Mouse (Mus musculus) MEL (cell line): ENCODE measurements at regions not wholly inside any gene's neighbourhood (a gene's known extent, or its start where the extent isn't known, plus 50 kb on each side); places are given as distances from the start of the nearest gene placed in this dataset.

Source experiments
- DNase-seq: peaks from one replicate; pipeline ENCODE4 v3.0.0; 2011; ENCODE audit warnings: low read depth, low spot score
- H3K27ac ChIP-seq: 2 replicates; pipeline ENCODE4 v1.5.1; 2012; ENCODE audit warnings: low read depth, mild to moderate bottlenecking, control low read depth, low read length, moderate library complexity; ENCODE audit not compliant: control insufficient read depth
- H3K27me3 ChIP-seq, 2 experiments: fragments of 150-350 bp in 1 of 2; sonication (generic) in 1 of 2; 2 replicates each; pipeline ENCODE4 v1.6.1; 2012; ENCODE audit warnings: low read length in 2 of 2, mild to moderate bottlenecking in 2 of 2, improper control_type of control experiment in 1 of 2, moderate library complexity in 1 of 2; ENCODE audit not compliant: insufficient read depth in 2 of 2, control insufficient read depth in 1 of 2
- H3K36me3 ChIP-seq, 2 experiments: 2 replicates each; pipeline ENCODE4 v1.6.1; 2012 to 2014; ENCODE audit warnings: low read length in 2 of 2, improper control_type of control experiment in 1 of 2, inconsistent platforms in 1 of 2, mild to moderate bottlenecking in 1 of 2; ENCODE audit not compliant: insufficient read depth in 2 of 2, control insufficient read depth in 1 of 2
- H3K4me1 ChIP-seq, 2 experiments: fragments of 150-350 bp in 1 of 2; sonication (generic) in 1 of 2; 2 replicates each; pipeline ENCODE4 v1.6.1; 2012; ENCODE audit warnings: low read length in 2 of 2, improper control_type of control experiment in 1 of 2, mild to moderate bottlenecking in 1 of 2; ENCODE audit not compliant: insufficient read depth in 2 of 2, control insufficient read depth in 1 of 2
- H3K4me3 ChIP-seq, 2 experiments: fragments of 150-350 bp in 1 of 2; sonication (generic) in 1 of 2; 2 replicates each; pipeline ENCODE4 v1.5.1; 2012; ENCODE audit warnings: low read depth in 2 of 2, low read length in 2 of 2, mild to moderate bottlenecking in 2 of 2, moderate library complexity in 2 of 2, control low read depth in 1 of 2, improper control_type of control experiment in 1 of 2; ENCODE audit not compliant: control insufficient read depth in 1 of 2, insufficient read depth in 1 of 2
- H3K79me2 ChIP-seq: 2 replicates; pipeline ENCODE4 v1.6.1; 2012; ENCODE audit warnings: mild to moderate bottlenecking, low read length, moderate library complexity; ENCODE audit not compliant: control insufficient read depth, poor library complexity, insufficient read depth
- H3K9ac ChIP-seq: 2 replicates; pipeline ENCODE4 v1.6.1; 2012; ENCODE audit warnings: low read depth, mild to moderate bottlenecking, control low read depth, low read length, moderate library complexity; ENCODE audit not compliant: control insufficient read depth, poor library complexity, severe bottlenecking
- H3K9me3 ChIP-seq: fragments of 150-350 bp; sonication (generic); replicated peaks from 2 replicates; pipeline ENCODE4 v1.6.1; 2012; ENCODE audit warnings: mild to moderate bottlenecking, low read length, improper control_type of control experiment, moderate library complexity; ENCODE audit not compliant: insufficient read depth
- CHD1 ChIP-seq: IDR thresholded peaks from 2 replicates; pipeline ENCODE4 v1.6.1; 2012; ENCODE audit warnings: low read depth, mild to moderate bottlenecking, inconsistent platforms, low read length, improper control_type of control experiment
- CHD2 ChIP-seq: IDR thresholded peaks from 2 replicates; pipeline ENCODE4 v1.6.1; 2011; ENCODE audit warnings: low read length, improper control_type of control experiment
- ELF1 ChIP-seq: IDR thresholded peaks from 2 replicates; pipeline ENCODE4 v1.6.1; 2014; ENCODE audit warnings: low read depth, mild to moderate bottlenecking, inconsistent platforms, low read length, improper control_type of control experiment, moderate library complexity
- EP300 ChIP-seq, 2 experiments: IDR thresholded peaks; 2 replicates each; pipeline ENCODE4 v1.6.1; 2011; ENCODE audit warnings: improper control_type of control experiment in 2 of 2, low read length in 2 of 2, low read depth in 1 of 2, mild to moderate bottlenecking in 1 of 2
- ETS1 ChIP-seq: IDR thresholded peaks from 2 replicates; pipeline ENCODE4 v1.6.1; 2012; ENCODE audit warnings: low read depth, mild to moderate bottlenecking, inconsistent platforms, low read length, improper control_type of control experiment, moderate library complexity
- GABPA ChIP-seq: IDR thresholded peaks from 2 replicates; pipeline ENCODE4 v1.6.1; 2012; ENCODE audit warnings: low read depth, mild to moderate bottlenecking, inconsistent platforms, low read length, improper control_type of control experiment, moderate library complexity
- GATA1 ChIP-seq: IDR thresholded peaks from 2 replicates; pipeline ENCODE4 v1.6.1; 2011; ENCODE audit warnings: low read depth, low read length, improper control_type of control experiment
- HCFC1 ChIP-seq: IDR thresholded peaks from 2 replicates; pipeline ENCODE4 v1.6.1; 2012; ENCODE audit warnings: low read depth, mild to moderate bottlenecking, inconsistent platforms, low read length, improper control_type of control experiment, moderate library complexity
- JUND ChIP-seq: IDR thresholded peaks from 2 replicates; pipeline ENCODE4 v1.6.1; 2011; ENCODE audit warnings: low read depth, mild to moderate bottlenecking, improper control_type of control experiment, low read length
- KAT2A ChIP-seq: conservative IDR thresholded peaks from 2 replicates; pipeline ENCODE4 v1.6.1; 2012; ENCODE audit warnings: low read depth, low read length, improper control_type of control experiment, inconsistent platforms
- MEF2A ChIP-seq: IDR thresholded peaks from 2 replicates; pipeline ENCODE4 v1.6.1; 2014; ENCODE audit warnings: low read depth, mild to moderate bottlenecking, inconsistent platforms, low read length, improper control_type of control experiment; ENCODE audit not compliant: poor library complexity, insufficient replicate concordance, severe bottlenecking; ENCODE audit errors: extremely low read depth
- MYB ChIP-seq: IDR thresholded peaks from 2 replicates; pipeline ENCODE4 v1.6.1; 2011; ENCODE audit warnings: mild to moderate bottlenecking, low read depth, low read length, improper control_type of control experiment
- NELFE ChIP-seq: IDR thresholded peaks from 2 replicates; pipeline ENCODE4 v1.6.1; 2011; ENCODE audit warnings: low read depth, low read length, improper control_type of control experiment
- NRF1 ChIP-seq: IDR thresholded peaks from 2 replicates; pipeline ENCODE4 v1.6.1; 2014; ENCODE audit warnings: low read depth, mild to moderate bottlenecking, inconsistent platforms, low read length, improper control_type of control experiment, moderate library complexity; ENCODE audit not compliant: poor library complexity, insufficient read depth, severe bottlenecking
- POLR2AphosphoS5 ChIP-seq: IDR thresholded peaks from 2 replicates; pipeline ENCODE4 v1.6.1; 2012; ENCODE audit warnings: low read depth, borderline replicate concordance, mild to moderate bottlenecking, inconsistent platforms, low read length, moderate library complexity, mixed read lengths
- RAD21 ChIP-seq: IDR thresholded peaks from 2 replicates; pipeline ENCODE4 v1.6.1; 2011; ENCODE audit warnings: mild to moderate bottlenecking, low read depth, low read length, improper control_type of control experiment
- RCOR1 ChIP-seq: IDR thresholded peaks from 2 replicates; pipeline ENCODE4 v1.6.1; 2012; ENCODE audit warnings: low read depth, mild to moderate bottlenecking, inconsistent platforms, low read length, improper control_type of control experiment
- SMC3 ChIP-seq: IDR thresholded peaks from 2 replicates; pipeline ENCODE4 v1.6.1; 2011; ENCODE audit warnings: low read depth, low read length, improper control_type of control experiment
- TAL1 ChIP-seq: IDR thresholded peaks from 2 replicates; pipeline ENCODE4 v1.6.1; 2012; ENCODE audit warnings: mild to moderate bottlenecking, inconsistent platforms, low read length, moderate library complexity, mixed read lengths
- TCF12 ChIP-seq: IDR thresholded peaks from 2 replicates; pipeline ENCODE4 v1.6.1; 2014; ENCODE audit warnings: low read depth, mild to moderate bottlenecking, inconsistent platforms, low read length, improper control_type of control experiment, moderate library complexity
- UBTF ChIP-seq: IDR thresholded peaks from 2 replicates; pipeline ENCODE4 v1.6.1; 2012; ENCODE audit warnings: low read depth, mild to moderate bottlenecking, inconsistent platforms, low read length, improper control_type of control experiment, moderate library complexity, borderline replicate concordance; ENCODE audit not compliant: insufficient read depth
- USF1 ChIP-seq: IDR thresholded peaks from 2 replicates; pipeline ENCODE4 v1.6.1; 2014; ENCODE audit warnings: low read depth, mild to moderate bottlenecking, inconsistent platforms, low read length, improper control_type of control experiment, moderate library complexity
- USF2 ChIP-seq, 2 experiments: IDR thresholded peaks; 2 replicates each; pipeline ENCODE4 v1.6.1; 2011 to 2012; ENCODE audit warnings: improper control_type of control experiment in 2 of 2, low read length in 2 of 2, borderline replicate concordance in 1 of 2, inconsistent platforms in 1 of 2, low read depth in 1 of 2, mild to moderate bottlenecking in 1 of 2; ENCODE audit not compliant: insufficient read depth in 1 of 2
- ZC3H11A ChIP-seq: IDR thresholded peaks from 2 replicates; pipeline ENCODE4 v1.6.1; 2012; ENCODE audit warnings: low read depth, mild to moderate bottlenecking, inconsistent platforms, low read length, improper control_type of control experiment
- ZKSCAN1 ChIP-seq: IDR thresholded peaks from 2 replicates; pipeline ENCODE4 v1.6.1; 2012; ENCODE audit warnings: low read depth, mild to moderate bottlenecking, inconsistent platforms, low read length, improper control_type of control experiment, moderate library complexity
- ZNF384 ChIP-seq: IDR thresholded peaks from 2 replicates; pipeline ENCODE4 v1.6.1; 2012; ENCODE audit warnings: low read depth, mild to moderate bottlenecking, inconsistent platforms, low read length, improper control_type of control experiment

DNA sequence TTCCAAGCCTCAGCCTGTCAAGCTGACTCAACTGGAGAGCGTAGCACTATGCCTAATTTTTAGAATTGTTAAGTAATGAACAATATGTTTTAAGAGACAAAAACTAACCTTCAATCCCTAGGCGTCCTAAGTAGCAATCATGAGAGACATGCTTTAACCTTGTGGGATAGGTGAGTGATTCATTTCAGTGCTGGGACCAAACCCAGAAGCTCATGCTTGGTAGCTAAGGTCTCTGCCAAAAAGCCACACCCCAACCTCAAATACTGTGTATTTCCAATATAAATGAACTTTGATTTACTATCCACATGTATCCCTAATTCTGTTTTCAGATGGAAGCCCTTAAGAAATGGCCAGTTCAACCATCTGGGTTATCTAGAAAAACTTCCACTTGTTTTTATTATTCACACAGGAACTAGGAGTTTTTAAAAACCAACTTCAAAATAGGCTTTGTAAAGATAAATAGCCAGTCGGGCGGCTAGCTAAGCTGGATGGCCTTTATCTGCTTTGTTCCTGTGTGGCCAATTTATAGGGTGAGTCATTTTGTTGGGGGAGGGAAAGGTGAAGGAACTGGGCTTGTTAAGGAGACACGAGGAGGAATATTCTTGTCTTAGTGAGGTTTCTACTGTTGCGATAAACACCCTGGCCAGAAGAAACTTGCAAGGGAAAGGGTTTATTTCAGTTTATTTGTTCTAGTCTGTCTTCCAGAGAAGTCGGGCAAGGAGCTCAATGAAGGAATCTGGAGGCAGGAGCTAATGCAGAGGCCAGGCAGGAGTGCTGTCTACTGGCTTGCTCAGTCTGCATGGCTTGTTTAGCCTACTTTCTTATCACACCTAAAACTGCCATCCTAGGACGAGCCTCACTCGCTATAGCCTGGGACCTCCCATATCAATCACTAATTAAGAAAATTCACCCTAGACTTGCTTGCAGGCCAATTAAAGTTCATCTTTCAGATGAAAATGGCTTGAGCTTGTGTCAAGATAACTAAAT is 114.8 kb upstream of the Immp2l start:
- DNase-seq: peak; percentile 29
- no peaks in the 10 kb centered on the region for H3K79me2 ChIP-seq
- H3K4me3 ChIP-seq: no peak overlapping the region
- no peak overlapping the region for H3K9ac ChIP-seq
- no peaks in the 10 kb centered on the region; a peak in 1 of 4 replicates for H3K36me3 ChIP-seq
- H3K4me1 ChIP-seq: peaks cover 0 to 5% of the 10 kb centered on the region in 2 experiments; a peak in 1 of 4 replicates
- H3K27ac ChIP-seq: no peak overlapping the region
- no peaks in the 10 kb centered on the region for H3K9me3 ChIP-seq
- no peak for TF ChIP-seq USF2 (IDR thresholded peaks at IDR 0.05; ENCODE audit: borderline replicate concordance in 1 of 2, insufficient read depth in 1 of 2, low read depth in 1 of 2, low read length in 2 of 2)
- no peak for TF ChIP-seq KAT2A
- TF ChIP-seq TCF12: no peak
- no peak for TF ChIP-seq RAD21
- TF ChIP-seq ETS1: no peak
- no peak for TF ChIP-seq RCOR1
- 0 out of 2 replicates have a peak, but pooled peaks have one; percentile 24 for TF ChIP-seq GATA1
- TF ChIP-seq ZC3H11A: no peak
- no peak for TF ChIP-seq HCFC1
- no peak for TF ChIP-seq NELFE
- no peak for TF ChIP-seq MYB
- 0 out of 4 replicates have a peak, but pooled peaks of 1 of the 2 experiments have one; percentile 9 for TF ChIP-seq EP300 (IDR thresholded peaks at IDR 0.05; ENCODE audit: low read depth in 1 of 2, low read length in 2 of 2)
- no peak for TF ChIP-seq ELF1
- TF ChIP-seq MEF2A: no peak
- TF ChIP-seq, all 39 proteins: peak for 2
- no peaks in the 10 kb centered on the region; a peak in 1 of 4 replicates for H3K27me3 ChIP-seq

DNA sequence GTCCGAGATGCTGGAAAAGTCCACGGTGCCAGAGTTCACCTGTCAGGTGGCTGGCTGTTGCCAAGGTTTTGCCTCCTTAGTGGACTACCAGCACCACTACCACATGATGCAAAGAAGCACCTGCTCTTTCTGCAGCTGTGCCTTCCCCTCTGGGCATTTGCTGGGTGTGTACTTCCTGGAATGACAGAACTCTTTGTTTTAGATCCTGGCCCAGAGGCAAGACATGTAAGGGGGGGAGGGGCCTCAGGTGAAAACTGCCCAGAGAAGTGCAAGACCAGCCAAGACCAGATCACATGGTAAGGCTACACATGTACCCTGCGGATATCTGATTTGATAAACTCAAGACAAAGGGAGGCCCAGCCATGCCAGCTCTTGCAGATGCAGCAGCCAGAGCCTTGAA is 106.4 kb upstream of the Immp2l start:
- TF ChIP-seq EP300 (IDR thresholded peaks at IDR 0.05; ENCODE audit: low read depth in 1 of 2, low read length in 2 of 2) (no peak), UBTF (no peak), POLR2AphosphoS5 (no peak), SMC3 (no peak), HCFC1 (no peak), JUND (no peak), MEF2A (no peak), NRF1 (no peak), ELF1 (no peak), NELFE (no peak), CHD2 (no peak), TAL1 (no peak), ZC3H11A (no peak), ZKSCAN1 (no peak), USF1 (no peak), GABPA (no peak), CHD1 (no peak), ZNF384 (no peak)
- Histone ChIP-seq H3K9me3 (no peaks in the 10 kb centered on the region), H3K79me2 (no peaks in the 10 kb centered on the region), H3K9ac (no peak overlapping the region), H3K27ac (no peak overlapping the region), H3K36me3 (no peaks in the 10 kb centered on the region), H3K4me1 (no peaks in the 10 kb centered on the region), H3K4me3 (no peak overlapping the region), H3K27me3 (no peaks in the 10 kb centered on the region)
- no peak for DNase-seq
